Mouse (Mus musculus): Measurements from ENCODE around the gene Klf13.

- TF ChIP-seq CTCF (IDR thresholded peaks at IDR 0.05; ENCODE audit: insufficient read depth, low read length): no peak
- TF ChIP-seq POLR2A (IDR thresholded peaks at IDR 0.05; ENCODE audit: borderline replicate concordance, extremely low read depth, low read depth, low read length): no peak
Measured at GRCm38 (mm10) chr7:63875686-63876085, 63.0 kb downstream of the Klf13 start.

Data from lung, adult 2 months (tissue).